Mouse (Mus musculus) forebrain, embryonic 15.5 days (tissue): Measurements from ENCODE around the gene Ildr2. TPM values are rescaled to one million over a fixed set of nuclear protein-coding genes. Genes with fewer than 3 reads are reported as not detected.

Experiments
- ATAC-seq: fragments of 200-750 bp; cut with Nextera tagmentation; replicated peaks from 2 replicates; pipeline ENCODE4 v1.8.0; 2017; ENCODE audit warnings: mild to moderate bottlenecking, moderate TSS enrichment, moderate library complexity
- H3K27ac ChIP-seq: fragments of 300-500 bp; sonication (generic); replicated peaks from 2 replicates; pipeline ENCODE4 v1.5.1; 2015; ENCODE audit warnings: mild to moderate bottlenecking, inconsistent platforms
- H3K27me3 ChIP-seq: fragments of 300-500 bp; sonication (generic); 2 replicates; pipeline ENCODE4 v1.6.1; 2015; ENCODE audit warnings: inconsistent platforms
- H3K36me3 ChIP-seq: fragments of 300-500 bp; sonication (generic); 2 replicates; pipeline ENCODE4 v1.6.1; 2015; ENCODE audit warnings: mild to moderate bottlenecking, inconsistent platforms
- H3K4me1 ChIP-seq: fragments of 300-500 bp; sonication (generic); 2 replicates; pipeline ENCODE4 v1.6.1; 2015; ENCODE audit warnings: inconsistent platforms
- H3K4me2 ChIP-seq: fragments of 300-500 bp; sonication (generic); replicated peaks from 2 replicates; pipeline ENCODE4 v1.6.1; 2015; ENCODE audit warnings: mild to moderate bottlenecking, inconsistent platforms
- H3K4me3 ChIP-seq: fragments of 300-500 bp; sonication (generic); 2 replicates; pipeline ENCODE4 v1.5.1; 2015; ENCODE audit warnings: mild to moderate bottlenecking, inconsistent platforms
- H3K9ac ChIP-seq: fragments of 300-500 bp; sonication (generic); replicated peaks from 2 replicates; pipeline ENCODE4 v1.6.1; 2015; ENCODE audit warnings: mild to moderate bottlenecking, inconsistent platforms
- H3K9me3 ChIP-seq: fragments of 300-500 bp; sonication (generic); 2 replicates; pipeline ENCODE4 v1.6.1; 2016; ENCODE audit warnings: inconsistent platforms
- WGBS: fragments of 180-500 bp; shearing (Covaris S2); methylation state at CpG from one replicate; pipeline ENCODE4 v1.1.7; 2015; ENCODE audit warnings: mixed read lengths; 5-methylcytosine and 5-hydroxymethylcytosine counted together
- polyA plus RNA-seq: library from polyadenylated mRNA; unstranded; fragments of >200 nt; fragmentation: Nextera tagmentation; extraction: Ambion mirVana; gene quantifications from 2 replicates; pipeline ENCODE4 v1.2.1, GENCODE M21; 2015

Ildr2 gene
- polyA plus RNA-seq, 1 experiment from 2014 or later = 3.5 TPM

DNA sequence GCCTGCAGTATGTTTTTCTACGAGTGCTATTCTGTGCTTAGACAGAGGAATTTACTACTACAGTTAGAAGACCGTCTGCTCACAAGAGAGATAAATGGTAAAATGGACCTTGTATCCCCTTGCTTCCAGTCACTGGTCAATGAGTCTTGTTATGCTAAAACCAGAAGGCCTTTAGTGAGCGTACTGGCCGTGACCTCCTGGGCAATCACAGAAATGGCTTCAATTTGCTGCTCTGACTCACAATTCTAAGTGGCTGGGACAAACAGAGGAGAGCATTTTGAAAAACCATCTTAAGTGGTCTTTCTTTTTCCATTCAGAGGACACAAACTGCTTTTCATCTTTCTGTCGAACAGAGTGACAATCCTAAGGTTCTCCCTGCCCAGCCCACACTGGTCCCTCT lies 57.2 kb downstream of the Ildr2 start:
- WGBS = 68% methylated on average over 5 of the region's 5 CpGs

GRCm38 (mm10) chr1:166313637-166314036 lies 59.7 kb downstream of the Ildr2 start:
- no peaks in the 10 kb centered on the region for H3K36me3 ChIP-seq
- H3K4me1 ChIP-seq = peaks cover 12% of the 10 kb centered on the region; the same call in 1 of the 2 replicates
- no peaks in the 10 kb centered on the region for H3K27me3 ChIP-seq
- H3K4me3 ChIP-seq = no peak overlapping the region
- 79% methylated on average over 1 of the region's 1 CpGs for WGBS
- H3K4me2 ChIP-seq = no peak overlapping the region
- H3K9me3 ChIP-seq = no peaks in the 10 kb centered on the region
- ATAC-seq = no peak
- H3K27ac ChIP-seq = no peak overlapping the region
- H3K9ac ChIP-seq = no peak overlapping the region

More for the DNA sequence above, 57.2 kb downstream of the Ildr2 start:
- H3K27me3 ChIP-seq = no peaks in the 10 kb centered on the region
- H3K4me1 ChIP-seq = peaks cover 14% of the 10 kb centered on the region; the same call in 1 of the 2 replicates
- H3K4me2 ChIP-seq = no peak overlapping the region
- H3K36me3 ChIP-seq = no peaks in the 10 kb centered on the region
- ATAC-seq = no peak
- no peak overlapping the region for H3K4me3 ChIP-seq
- no peak overlapping the region for H3K9ac ChIP-seq
- H3K27ac ChIP-seq = no peak overlapping the region
- no peaks in the 10 kb centered on the region for H3K9me3 ChIP-seq

DNA sequence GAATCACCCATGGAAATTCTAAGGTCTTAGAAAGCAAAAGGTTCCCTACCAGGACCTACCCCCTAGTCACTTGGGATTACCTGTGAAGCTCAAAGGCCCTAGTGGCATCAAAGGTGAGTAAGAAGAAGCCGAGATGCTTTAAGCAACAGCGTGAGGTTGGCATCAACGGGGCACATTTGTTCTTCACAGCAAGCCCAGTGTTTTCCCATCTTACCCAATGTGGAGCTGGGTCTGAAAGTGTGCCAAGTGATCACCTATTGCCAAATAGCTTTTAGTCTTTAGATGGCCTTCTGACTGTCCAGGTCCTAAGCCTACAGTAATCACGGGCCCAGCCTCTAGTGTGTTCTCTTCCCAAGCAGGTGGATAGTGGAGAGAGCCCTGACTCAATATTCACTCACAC lies 61.8 kb downstream of the Ildr2 start:
- WGBS = 87% methylated on average over 4 of the region's 4 CpGs
- H3K9ac ChIP-seq = no peak overlapping the region
- no peaks in the 10 kb centered on the region for H3K27me3 ChIP-seq
- no peaks in the 10 kb centered on the region for H3K36me3 ChIP-seq
- H3K4me1 ChIP-seq = no peaks in the 10 kb centered on the region
- ATAC-seq = no peak
- H3K4me2 ChIP-seq = no peak overlapping the region
- H3K9me3 ChIP-seq = no peaks in the 10 kb centered on the region
- H3K27ac ChIP-seq = no peak overlapping the region
- no peak overlapping the region for H3K4me3 ChIP-seq

GRCm38 (mm10) chr1:166319132-166319698 lies 65.3 kb downstream of the Ildr2 start:
- H3K4me2 ChIP-seq = no peak overlapping the region
- no peaks in the 10 kb centered on the region for H3K27me3 ChIP-seq
- H3K9ac ChIP-seq = no peak overlapping the region
- H3K27ac ChIP-seq = no peak overlapping the region
- 15% methylated on average over 4 of the region's 4 CpGs for WGBS
- no peaks in the 10 kb centered on the region for H3K9me3 ChIP-seq
- no peak overlapping the region for H3K4me3 ChIP-seq
- ATAC-seq = peak; percentile 63
- no peaks in the 10 kb centered on the region for H3K4me1 ChIP-seq
- no peaks in the 10 kb centered on the region for H3K36me3 ChIP-seq

- no peak overlapping the region for H3K4me2 ChIP-seq
- no peaks in the 10 kb centered on the region for H3K9me3 ChIP-seq
- no peak overlapping the region for H3K9ac ChIP-seq
- no peak overlapping the region for H3K27ac ChIP-seq
- no peaks in the 10 kb centered on the region for H3K36me3 ChIP-seq
- no peak for ATAC-seq
- no peak overlapping the region for H3K4me3 ChIP-seq
- H3K27me3 ChIP-seq = no peaks in the 10 kb centered on the region
- 76% methylated on average over 3 of the region's 3 CpGs for WGBS
- H3K4me1 ChIP-seq = no peaks in the 10 kb centered on the region
These were observed 72.5 kb downstream of the Ildr2 start for GRCm38 (mm10) chr1:166326421-166326820.

GRCm38 (mm10) chr1:166330752-166331151 lies 76.8 kb downstream of the Ildr2 start:
- peak overlapping the region; percentile 20; the same call in 1 of the 2 replicates for H3K27ac ChIP-seq
- H3K4me2 ChIP-seq = no peak overlapping the region
- H3K9ac ChIP-seq = no peak overlapping the region
- no peaks in the 10 kb centered on the region for H3K9me3 ChIP-seq
- no peaks in the 10 kb centered on the region for H3K4me1 ChIP-seq
- no peak for ATAC-seq
- no peaks in the 10 kb centered on the region for H3K27me3 ChIP-seq
- 38% methylated on average over 3 of the region's 3 CpGs for WGBS
- H3K4me3 ChIP-seq = no peak overlapping the region
- H3K36me3 ChIP-seq = no peaks in the 10 kb centered on the region

GRCm38 (mm10) chr1:166339110-166339509 lies 85.2 kb downstream of the Ildr2 start:
- Histone ChIP-seq H3K27me3 (no peaks in the 10 kb centered on the region), H3K27ac (no peak overlapping the region), H3K36me3 (no peaks in the 10 kb centered on the region), H3K9ac (no peak overlapping the region), H3K4me2 (no peak overlapping the region), H3K4me3 (no peak overlapping the region), H3K9me3 (no peaks in the 10 kb centered on the region), H3K4me1 (peaks cover 8% of the 10 kb centered on the region)
- WGBS = 79% methylated on average over 6 of the region's 6 CpGs
- no peak for ATAC-seq

GRCm38 (mm10) chr1:166342060-166342459 lies 88.1 kb downstream of the Ildr2 start:
- peaks cover 15% of the 10 kb centered on the region for H3K4me1 ChIP-seq
- WGBS = 91% methylated on average over 2 of the region's 2 CpGs
- no peak for ATAC-seq
- no peaks in the 10 kb centered on the region for H3K9me3 ChIP-seq
- no peak overlapping the region for H3K4me3 ChIP-seq
- H3K27me3 ChIP-seq = no peaks in the 10 kb centered on the region
- H3K27ac ChIP-seq = no peak overlapping the region
- H3K36me3 ChIP-seq = no peaks in the 10 kb centered on the region
- H3K4me2 ChIP-seq = no peak overlapping the region
- no peak overlapping the region for H3K9ac ChIP-seq

GRCm38 (mm10) chr1:166342539-166342938 lies 88.6 kb downstream of the Ildr2 start:
- no peak overlapping the region for H3K4me2 ChIP-seq
- no peak overlapping the region for H3K27ac ChIP-seq
- H3K4me3 ChIP-seq = no peak overlapping the region
- no peaks in the 10 kb centered on the region for H3K27me3 ChIP-seq
- no peaks in the 10 kb centered on the region for H3K36me3 ChIP-seq
- WGBS = 95% methylated on average over 1 of the region's 1 CpGs
- H3K9me3 ChIP-seq = no peaks in the 10 kb centered on the region
- H3K9ac ChIP-seq = no peak overlapping the region
- ATAC-seq = no peak
- peaks cover 15% of the 10 kb centered on the region for H3K4me1 ChIP-seq

GRCm38 (mm10) chr1:166343586-166343985 lies 89.6 kb downstream of the Ildr2 start:
- WGBS = 35% methylated on average over 5 of the region's 5 CpGs
- Histone ChIP-seq H3K27ac (no peak overlapping the region), H3K4me2 (no peak overlapping the region), H3K36me3 (no peaks in the 10 kb centered on the region), H3K9me3 (no peaks in the 10 kb centered on the region), H3K4me3 (no peak overlapping the region), H3K27me3 (no peaks in the 10 kb centered on the region), H3K9ac (no peak overlapping the region), H3K4me1 (peaks cover 15% of the 10 kb centered on the region)
- no peak for ATAC-seq

DNA sequence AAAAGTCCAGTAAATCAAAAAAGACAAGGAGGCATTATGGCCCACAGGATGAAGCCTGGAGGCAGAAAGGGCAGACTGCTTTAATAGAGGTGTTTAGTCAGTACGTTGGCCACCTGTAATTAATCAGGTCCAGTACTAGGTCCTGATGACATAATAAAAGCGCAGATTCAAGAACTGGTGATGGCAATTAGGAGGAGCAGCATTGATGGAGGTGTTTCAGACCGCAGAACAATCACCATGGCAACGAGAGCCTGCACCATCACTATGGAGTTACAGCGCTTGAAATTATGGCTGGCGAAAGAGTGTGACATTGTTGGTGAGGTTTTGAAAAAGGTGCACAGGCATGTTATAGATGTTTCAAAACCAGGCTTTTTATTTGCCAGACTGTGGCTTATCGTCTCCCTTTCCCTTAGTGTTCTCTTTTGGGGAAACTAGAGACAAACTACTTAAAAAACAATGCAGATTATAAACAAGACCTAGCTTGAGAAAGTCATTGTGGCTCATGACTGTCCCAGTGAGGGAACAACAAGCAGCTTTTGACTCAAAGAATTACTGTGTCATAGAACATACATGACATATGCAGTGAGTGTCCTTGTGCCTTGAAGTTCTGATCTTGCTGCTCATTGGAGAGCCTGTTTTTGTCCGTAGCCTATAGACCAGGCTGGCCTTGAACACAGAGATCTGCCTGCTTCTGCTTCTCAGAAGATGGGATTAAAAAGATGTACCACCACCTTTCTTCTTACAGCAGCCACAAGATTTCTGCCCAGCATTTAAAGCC lies 90.5 kb downstream of the Ildr2 start:
- peak; percentile 75 for ATAC-seq
- Histone ChIP-seq H3K4me3 (no peak overlapping the region), H3K27ac (no peak overlapping the region), H3K36me3 (no peaks in the 10 kb centered on the region), H3K9me3 (no peaks in the 10 kb centered on the region), H3K4me1 (peaks cover 15% of the 10 kb centered on the region), H3K27me3 (no peaks in the 10 kb centered on the region), H3K4me2 (no peak overlapping the region), H3K9ac (no peak overlapping the region)
- WGBS = 24% methylated on average over 8 of the region's 8 CpGs

- Histone ChIP-seq H3K4me2 (no peak overlapping the region), H3K4me3 (no peak overlapping the region), H3K9me3 (no peaks in the 10 kb centered on the region), H3K27me3 (no peaks in the 10 kb centered on the region), H3K36me3 (no peaks in the 10 kb centered on the region), H3K4me1 (peaks cover 15% of the 10 kb centered on the region), H3K27ac (no peak overlapping the region), H3K9ac (no peak overlapping the region)
- ATAC-seq = no peak
- 97% methylated on average over 6 of the region's 6 CpGs for WGBS
These were observed 91.7 kb downstream of the Ildr2 start for GRCm38 (mm10) chr1:166345602-166346001.
